Mouse (Mus musculus) G1E (cell line): ENCODE measurements at regions not wholly inside any gene's neighbourhood (a gene's known extent, or its start where the extent isn't known, plus 50 kb on each side); places are given as distances from the start of the nearest gene placed in this dataset.

Experiments used
- CTCF ChIP-seq: IDR thresholded peaks from 2 replicates; pipeline ENCODE4 v1.5.1; 2012; ENCODE audit warnings: low read depth, low read length, inconsistent platforms, mixed read lengths
- GATA2 ChIP-seq: IDR thresholded peaks from 2 replicates; pipeline ENCODE4 v1.6.1; 2012; ENCODE audit warnings: low read depth, low read length, inconsistent platforms, borderline replicate concordance

DNA sequence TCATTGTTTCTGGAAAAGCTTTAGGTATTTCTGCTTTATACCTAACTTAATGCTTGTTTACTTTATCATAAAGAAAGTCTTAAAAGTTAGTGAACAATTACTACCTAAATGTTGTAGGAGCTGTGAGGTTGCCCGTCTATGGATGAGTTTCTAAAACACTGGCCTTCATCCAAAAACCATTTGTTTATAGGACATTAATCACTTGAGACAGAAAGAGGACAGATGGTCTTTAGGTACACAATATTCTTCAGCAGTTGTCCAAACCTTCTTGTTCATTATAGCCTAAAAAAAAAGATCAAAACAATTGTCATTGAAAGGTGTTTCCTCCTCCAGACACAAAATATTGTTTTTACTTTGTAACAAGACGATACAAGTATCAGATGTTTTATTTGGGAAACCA is 891.3 kb upstream of the Ddx18 start:
- TF ChIP-seq CTCF (no peak), GATA2 (no peak)
